Mouse (Mus musculus) hindbrain, postnatal 0 days (tissue): ENCODE results near the gene Smoc1. TPM values are rescaled to one million over a fixed set of nuclear protein-coding genes. Genes with fewer than 3 reads are reported as not detected.
A peak's percentile ranks its signal among the peaks of the same experiment; 100 is the strongest.

Experiments used
- ATAC-seq: fragments of 200-750 bp; cut with Nextera tagmentation; 2 replicates; pipeline ENCODE4 v1.8.0; 2017; ENCODE audit warnings: mild to moderate bottlenecking, moderate TSS enrichment, moderate library complexity
- DNase-seq: peaks from one replicate; pipeline ENCODE4 v3.0.0-alpha.2; 2015; ENCODE audit warnings: low spot score
- H3K27ac ChIP-seq: fragments of 300-500 bp; sonication (generic); 2 replicates; pipeline ENCODE4 v1.5.1; 2014; ENCODE audit warnings: mild to moderate bottlenecking
- H3K27me3 ChIP-seq: fragments of 300-500 bp; sonication (generic); 2 replicates; pipeline ENCODE4 v1.6.1; 2014; ENCODE audit warnings: low read length, mixed read lengths; ENCODE audit not compliant: insufficient read depth
- H3K36me3 ChIP-seq: fragments of 300-500 bp; sonication (generic); 2 replicates; pipeline ENCODE4 v1.6.1; 2014; ENCODE audit warnings: low read length, mixed read lengths; ENCODE audit not compliant: insufficient read depth
- H3K4me1 ChIP-seq: fragments of 300-500 bp; sonication (generic); 2 replicates; pipeline ENCODE4 v1.6.1; 2014; ENCODE audit warnings: antibody characterized with exemption, low read length, mixed read lengths; ENCODE audit not compliant: insufficient read depth
- H3K4me2 ChIP-seq: fragments of 300-500 bp; sonication (generic); 2 replicates; pipeline ENCODE4 v1.6.1; 2014; ENCODE audit warnings: low read depth, mild to moderate bottlenecking, low read length, moderate library complexity, mixed read lengths
- H3K4me3 ChIP-seq: fragments of 300-500 bp; sonication (generic); 2 replicates; pipeline ENCODE4 v1.5.1; 2014; ENCODE audit warnings: low read length
- H3K9ac ChIP-seq: fragments of 300-500 bp; sonication (generic); replicated peaks from 2 replicates; pipeline ENCODE4 v1.6.1; 2014; ENCODE audit warnings: mild to moderate bottlenecking, low read length, moderate library complexity, mixed read lengths
- H3K9me3 ChIP-seq: fragments of 300-500 bp; sonication (generic); 2 replicates; pipeline ENCODE4 v1.6.1; 2016; ENCODE audit warnings: low read length, mixed read lengths
- CTCF ChIP-seq: IDR thresholded peaks from 2 replicates; pipeline ENCODE4 v1.5.1; 2016; ENCODE audit warnings: antibody characterized with exemption, control low read depth, low read depth
- WGBS: fragments of 180-500 bp; shearing (Covaris S2); extraction: QIAGEN DNeasy Blood & Tissue Kit; methylation state at CpG from one replicate; pipeline ENCODE4 v1.1.7; 2014; 5-methylcytosine and 5-hydroxymethylcytosine counted together
- polyA plus RNA-seq: library from polyadenylated mRNA; unstranded; fragments of >200 nt; fragmentation: Nextera tagmentation; extraction: Ambion mirVana; gene quantifications from 2 replicates; pipeline ENCODE4 v1.2.1, GENCODE M21; 2015
- total RNA-seq: library from RNA; depleted of rRNA; stranded (reverse); fragments of >200 nt; gene quantifications from 2 replicates; pipeline ENCODE4 v1.2.3, GENCODE M21; 2014

Gene Smoc1
- total and polyA plus RNA-seq, 2 experiments from 2014 or later, result 31.5 to 32.7 TPM

- no peaks in the 10 kb centered on the region for H3K36me3 ChIP-seq
- WGBS, result 65% methylated on average over 5 of the region's 5 CpGs
- H3K27me3 ChIP-seq, result no peaks in the 10 kb centered on the region
- ATAC-seq (no peak), DNase-seq (no peak)
- H3K4me3 ChIP-seq, result no peak overlapping the region
- no peak overlapping the region for H3K27ac ChIP-seq
- no peaks in the 10 kb centered on the region for H3K9me3 ChIP-seq
- no peak overlapping the region for H3K4me2 ChIP-seq
- no peak for TF ChIP-seq CTCF
- H3K4me1 ChIP-seq, result no peaks in the 10 kb centered on the region
- H3K9ac ChIP-seq, result no peak overlapping the region
Measured at GRCm38 (mm10) chr12:81099161-81099560, 72.6 kb downstream of the Smoc1 start.

- ATAC-seq (no peak), DNase-seq (no peak)
- H3K4me1 ChIP-seq, result peaks cover 10% of the 10 kb centered on the region; the same call in 1 of the 2 replicates
- TF ChIP-seq CTCF, result no peak
- no peak overlapping the region for H3K4me3 ChIP-seq
- no peak overlapping the region for H3K27ac ChIP-seq
- no peaks in the 10 kb centered on the region for H3K9me3 ChIP-seq
- H3K36me3 ChIP-seq, result no peaks in the 10 kb centered on the region
- no peaks in the 10 kb centered on the region for H3K27me3 ChIP-seq
- H3K4me2 ChIP-seq, result no peak overlapping the region
- H3K9ac ChIP-seq, result no peak overlapping the region
- WGBS, result 74% methylated on average over 7 of the region's 7 CpGs
Measured at GRCm38 (mm10) chr12:81101691-81102090, 75.1 kb downstream of the Smoc1 start.

GRCm38 (mm10) chr12:81104546-81104945, 77.9 kb downstream of the Smoc1 start:
- H3K9me3 ChIP-seq, result no peaks in the 10 kb centered on the region
- H3K4me3 ChIP-seq, result no peak overlapping the region
- H3K9ac ChIP-seq, result no peak overlapping the region
- no peak for TF ChIP-seq CTCF
- H3K4me1 ChIP-seq, result peaks cover 16% of the 10 kb centered on the region; the same call in 1 of the 2 replicates
- no peaks in the 10 kb centered on the region for H3K27me3 ChIP-seq
- H3K4me2 ChIP-seq, result no peak overlapping the region
- no peaks in the 10 kb centered on the region for H3K36me3 ChIP-seq
- ATAC-seq (no peak), DNase-seq (no peak)
- no peak overlapping the region for H3K27ac ChIP-seq
- WGBS, result 80% methylated on average over 14 of the region's 14 CpGs

GRCm38 (mm10) chr12:81105721-81106633, 79.4 kb downstream of the Smoc1 start:
- ATAC-seq, result peak; percentile 92
- Histone ChIP-seq H3K4me1 (peaks cover 16% of the 10 kb centered on the region; the same call in 1 of the 2 replicates), H3K36me3 (no peaks in the 10 kb centered on the region), H3K27me3 (no peaks in the 10 kb centered on the region), H3K4me2 (no peak overlapping the region), H3K4me3 (no peak overlapping the region), H3K27ac (peak overlapping the region; percentile 70), H3K9me3 (no peaks in the 10 kb centered on the region), H3K9ac (no peak overlapping the region)
- DNase-seq, result peak; percentile 89
- WGBS, result 51% methylated on average over 12 of the region's 12 CpGs
- TF ChIP-seq CTCF, result no peak

- WGBS, result 60% methylated on average over 14 of the region's 14 CpGs
- no peak overlapping the region for H3K27ac ChIP-seq
- H3K27me3 ChIP-seq, result no peaks in the 10 kb centered on the region
- H3K4me1 ChIP-seq, result peaks cover 16% of the 10 kb centered on the region; the same call in 1 of the 2 replicates
- DNase-seq (no peak), ATAC-seq (no peak)
- no peak overlapping the region for H3K4me2 ChIP-seq
- no peak overlapping the region for H3K9ac ChIP-seq
- no peaks in the 10 kb centered on the region for H3K9me3 ChIP-seq
- no peak overlapping the region for H3K4me3 ChIP-seq
- H3K36me3 ChIP-seq, result no peaks in the 10 kb centered on the region
- no peak for TF ChIP-seq CTCF
Measured at GRCm38 (mm10) chr12:81107278-81108100, 80.9 kb downstream of the Smoc1 start.

GRCm38 (mm10) chr12:81108600-81109011, 82.0 kb downstream of the Smoc1 start:
- no peak overlapping the region for H3K9ac ChIP-seq
- no peaks in the 10 kb centered on the region for H3K9me3 ChIP-seq
- H3K27me3 ChIP-seq, result no peaks in the 10 kb centered on the region
- H3K36me3 ChIP-seq, result no peaks in the 10 kb centered on the region
- H3K4me3 ChIP-seq, result no peak overlapping the region
- H3K4me2 ChIP-seq, result no peak overlapping the region
- DNase-seq, result peak; percentile 34
- no peak overlapping the region for H3K27ac ChIP-seq
- WGBS, result 33% methylated on average over 7 of the region's 7 CpGs
- TF ChIP-seq CTCF, result no peak
- H3K4me1 ChIP-seq, result peaks cover 16% of the 10 kb centered on the region; the same call in 1 of the 2 replicates
- no peak for ATAC-seq
